Mouse (Mus musculus) urinary bladder, postnatal 4 days (tissue): Measurements from ENCODE around the gene Eda.

Experiments
- DNase-seq, 2 experiments: peaks; one replicate each; pipeline ENCODE4 v3.0.0; 2021 to 2022; ENCODE audit warnings: low spot score in 2 of 2

The Eda gene

GRCm38 (mm10) chrX:99975250-99975984 lies at the start of gene Eda:
TSS of gene Eda (plus strand) at chrX:99975606.
- DNase-seq: peak; percentile 83 to 84

GRCm38 (mm10) chrX:99961002-99961401 lies 14.4 kb upstream of the Eda start:
- no peak for DNase-seq

- DNase-seq: no peak
Observed at GRCm38 (mm10) chrX:99970111-99970510, 5.3 kb upstream of the Eda start.

- no peak for DNase-seq
Observed at GRCm38 (mm10) chrX:99974381-99974780, 1.0 kb upstream of the Eda start.

GRCm38 (mm10) chrX:99974803-99975202 lies 603 bp upstream of the Eda start:
- DNase-seq: no peak

- peak; percentile 15 to 59 for DNase-seq
Observed at GRCm38 (mm10) chrX:99975985-99976924, 849 bp downstream of the Eda start.

- DNase-seq: no peak
Observed at GRCm38 (mm10) chrX:99978354-99978753, 2.9 kb downstream of the Eda start.

GRCm38 (mm10) chrX:99993434-99993833 lies 18.0 kb downstream of the Eda start:
- DNase-seq: no peak

GRCm38 (mm10) chrX:99999342-99999741 lies 23.9 kb downstream of the Eda start:
- no peak for DNase-seq

GRCm38 (mm10) chrX:100118362-100118761 lies 143.0 kb downstream of the Eda start:
- DNase-seq: no peak

GRCm38 (mm10) chrX:100195286-100195685 lies 219.9 kb downstream of the Eda start:
- DNase-seq: no peak

- no peak for DNase-seq
Observed at GRCm38 (mm10) chrX:100313652-100314051, 338.2 kb downstream of the Eda start.

GRCm38 (mm10) chrX:100314172-100314902 lies 338.9 kb downstream of the Eda start:
- no peak for DNase-seq

- no peak for DNase-seq
Observed at GRCm38 (mm10) chrX:100340687-100341086, 365.3 kb downstream of the Eda start.

- no peak for DNase-seq
Observed at GRCm38 (mm10) chrX:100344433-100344832, 369.0 kb downstream of the Eda start.

GRCm38 (mm10) chrX:100356974-100357373 lies 381.6 kb downstream of the Eda start:
- DNase-seq: no peak

- DNase-seq: no peak
Observed at GRCm38 (mm10) chrX:100389887-100390286, 414.5 kb downstream of the Eda start.

GRCm38 (mm10) chrX:100392304-100392703 lies 416.9 kb downstream of the Eda start:
- DNase-seq: no peak

GRCm38 (mm10) chrX:100394223-100394861 lies 418.9 kb downstream of the Eda start:
- no peak for DNase-seq

GRCm38 (mm10) chrX:100395026-100395425 lies 419.6 kb downstream of the Eda start:
- no peak for DNase-seq

GRCm38 (mm10) chrX:100400900-100401299 lies 425.5 kb downstream of the Eda start:
- DNase-seq: no peak

GRCm38 (mm10) chrX:100401657-100402056 lies 426.3 kb downstream of the Eda start:
- no peak for DNase-seq
